Mouse (Mus musculus): Measurements from ENCODE around the gene Enox1.

GRCm38 (mm10) chr14:77506341-77506740, 349.8 kb downstream of the Enox1 start:
- TF ChIP-seq POLR2A (IDR thresholded peaks at IDR 0.05; ENCODE audit: low read depth, low read length) (no peak), CTCF (conservative IDR thresholded peaks at IDR 0.05; ENCODE audit: insufficient read depth, insufficient read length, low read depth, low read length) (no peak)

Data from kidney, adult 2 months (tissue).